Mouse (Mus musculus) small intestine, adult 2 months (tissue): ENCODE results near the gene Aspa.

Experiments used
- CTCF ChIP-seq: fragments of 200-500 bp; IDR thresholded peaks from 2 replicates; pipeline ENCODE4 v1.5.1; 2012; ENCODE audit warnings: low read depth, mild to moderate bottlenecking, control low read depth, inconsistent platforms, low read length, moderate library complexity, mixed read lengths; ENCODE audit not compliant: insufficient replicate concordance, insufficient read length; ENCODE audit errors: extremely low read depth
- POLR2A ChIP-seq: fragments of 200-500 bp; IDR thresholded peaks from 2 replicates; pipeline ENCODE4 v1.6.1; 2012; ENCODE audit warnings: low read depth, mild to moderate bottlenecking, control low read depth, inconsistent platforms, low read length, moderate library complexity

GRCm38 (mm10) chr11:73326485-73326886 is 2.9 kb downstream of the Aspa start:
- TF ChIP-seq POLR2A, result no peak
- TF ChIP-seq CTCF, result no peak
